Mouse (Mus musculus) intestine, postnatal 0 days (tissue): ENCODE results near the gene Ccdc28b. TPM values are rescaled to one million over a fixed set of nuclear protein-coding genes. Genes with fewer than 3 reads are reported as not detected.

Experiments used
- ATAC-seq: fragments of 200-750 bp; cut with Nextera tagmentation; 2 replicates; pipeline ENCODE4 v1.8.0; 2017; ENCODE audit warnings: mild to moderate bottlenecking, moderate TSS enrichment, moderate library complexity
- H3K27ac ChIP-seq: fragments of 300-500 bp; sonication (generic); 2 replicates; pipeline ENCODE4 v1.5.1; 2014; ENCODE audit warnings: mild to moderate bottlenecking, low read depth, low read length, moderate library complexity
- H3K27me3 ChIP-seq: fragments of 300-500 bp; sonication (generic); replicated peaks from 2 replicates; pipeline ENCODE4 v1.6.1; 2014; ENCODE audit warnings: low read length, mixed read lengths; ENCODE audit not compliant: control insufficient read depth, insufficient read depth
- H3K36me3 ChIP-seq: fragments of 300-500 bp; sonication (generic); 2 replicates; pipeline ENCODE4 v1.6.1; 2014; ENCODE audit warnings: mild to moderate bottlenecking, moderate library complexity; ENCODE audit not compliant: control insufficient read depth, insufficient read depth
- H3K4me1 ChIP-seq: fragments of 300-500 bp; sonication (generic); replicated peaks from 2 replicates; pipeline ENCODE4 v1.6.1; 2014; ENCODE audit warnings: antibody characterized with exemption, low read length, mixed read lengths; ENCODE audit not compliant: control insufficient read depth, insufficient read depth
- H3K4me2 ChIP-seq: fragments of 300-500 bp; sonication (generic); replicated peaks from 2 replicates; pipeline ENCODE4 v1.6.1; 2014; ENCODE audit warnings: low read depth, mild to moderate bottlenecking, moderate library complexity
- H3K4me3 ChIP-seq: fragments of 300-500 bp; sonication (generic); 2 replicates; pipeline ENCODE4 v1.5.1; 2014; ENCODE audit warnings: low read depth, low read length
- H3K9ac ChIP-seq: fragments of 300-500 bp; sonication (generic); 2 replicates; pipeline ENCODE4 v1.6.1; 2014; ENCODE audit warnings: mild to moderate bottlenecking, low read depth, low read length
- H3K9me3 ChIP-seq: fragments of 300-500 bp; sonication (generic); 2 replicates; pipeline ENCODE4 v1.6.1; 2016; ENCODE audit warnings: mixed run types; ENCODE audit not compliant: control insufficient read depth
- CTCF ChIP-seq: sonication (generic); IDR thresholded peaks from 2 replicates; pipeline ENCODE4 v1.5.1; 2016; ENCODE audit warnings: low read depth, mild to moderate bottlenecking, control low read depth, antibody characterized with exemption, moderate library complexity
- WGBS: fragments of 180-500 bp; shearing (Covaris S2); extraction: QIAGEN DNeasy Blood & Tissue Kit; methylation state at CpG from one replicate; pipeline ENCODE4 v1.1.7; 2014; 5-methylcytosine and 5-hydroxymethylcytosine counted together
- polyA plus RNA-seq: library from polyadenylated mRNA; unstranded; fragments of >200 nt; fragmentation: Nextera tagmentation; extraction: Ambion mirVana; gene quantifications from 2 replicates; pipeline ENCODE4 v1.2.1, GENCODE M21; 2015

Ccdc28b gene
- polyA plus RNA-seq, 1 experiment from 2014 or later = 32.0 TPM

DNA sequence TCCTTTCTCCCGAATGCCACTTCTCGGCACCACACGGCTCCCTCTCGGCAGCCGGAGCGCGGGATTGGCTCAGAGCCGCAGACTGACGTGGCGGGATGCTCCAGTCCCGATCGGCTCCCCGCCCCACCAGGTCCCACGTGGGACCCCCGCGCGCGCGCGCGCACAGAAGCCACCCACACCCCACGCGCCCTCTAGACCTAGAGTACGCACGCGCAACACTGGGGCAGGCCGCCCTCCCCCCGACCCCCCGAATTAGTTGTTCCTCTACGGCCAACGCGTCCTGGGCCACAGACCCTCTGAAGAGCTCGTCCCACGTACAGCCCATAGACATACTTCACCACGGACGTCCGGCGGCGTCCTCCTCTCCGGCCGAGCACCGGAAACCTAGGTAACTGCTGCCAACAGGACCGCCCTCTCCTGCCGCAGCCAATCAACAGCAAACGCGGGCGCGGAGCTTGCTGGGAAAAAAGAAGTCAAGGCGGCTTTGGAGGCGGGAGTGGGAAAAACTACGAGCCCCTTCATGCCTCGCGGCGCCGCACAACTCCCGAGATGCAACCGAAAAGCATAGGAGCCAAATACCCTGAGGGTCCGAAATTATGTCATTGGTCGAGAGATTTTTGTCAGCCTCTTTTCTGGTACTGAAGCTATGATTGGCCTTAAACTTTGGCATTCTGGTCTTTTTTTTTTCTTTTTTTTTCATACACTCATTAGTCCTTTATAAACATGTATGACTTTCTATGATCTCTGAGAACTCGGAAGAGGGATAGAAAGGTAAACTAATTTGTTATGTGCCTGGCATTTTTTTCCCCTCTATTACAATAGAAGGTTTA is 17.1 kb upstream of the Ccdc28b start, which contains the start of gene Txlna:
Gene Txlna, minus strand, starts transcription at position 428 of the 830 bp plus-strand sequence.
- peak within 1 kb of the TSS; percentile 70 for H3K27ac ChIP-seq
- no peak for TF ChIP-seq CTCF

DNA sequence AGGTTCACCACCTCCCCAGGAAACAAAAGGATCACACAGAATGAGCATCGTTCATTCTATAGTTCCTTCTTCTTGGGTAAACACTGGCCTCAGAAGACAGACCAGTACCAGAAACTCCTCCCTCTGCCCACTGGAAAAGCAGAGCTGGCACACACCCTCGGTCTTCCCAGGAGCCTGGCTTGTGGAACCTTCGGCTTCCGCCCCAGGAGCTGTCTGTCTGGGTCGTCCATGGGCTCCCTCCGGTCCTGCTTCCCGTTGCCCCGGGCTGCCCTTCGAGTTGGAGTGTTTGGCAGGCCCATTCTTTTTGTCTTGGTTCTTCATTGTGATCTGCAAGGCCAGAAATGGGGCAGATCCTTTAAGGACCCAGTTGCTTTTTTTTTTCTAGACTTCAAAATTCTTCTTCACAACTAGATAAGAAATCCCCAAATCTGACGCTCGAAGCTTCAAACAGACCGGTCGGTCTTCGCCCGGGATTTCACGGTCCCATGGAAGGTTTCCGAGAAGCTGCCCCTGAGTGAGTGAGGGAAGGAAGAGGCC is 16.4 kb upstream of the Ccdc28b start:
- TF ChIP-seq CTCF = no peak
- Histone ChIP-seq H3K4me1 (peaks cover 6% of the 10 kb centered on the region; the same call in 1 of the 2 replicates), H3K36me3 (peaks cover 39% of the 10 kb centered on the region), H3K9me3 (no peaks in the 10 kb centered on the region), H3K27me3 (no peaks in the 10 kb centered on the region), H3K27ac (peak overlapping the region; percentile 70), H3K9ac (peak overlapping the region; percentile 58), H3K4me2 (peak overlapping the region; percentile 73), H3K4me3 (peak overlapping the region; percentile 54)
- 0% methylated on average over 17 of the region's 17 CpGs for WGBS
- ATAC-seq = 0 out of 2 replicates have a peak, but pooled peaks have one; percentile 19

More for the DNA sequence above, 17.1 kb upstream of the Ccdc28b start, which contains the start of gene Txlna:
- Histone ChIP-seq H3K9ac (peak within 1 kb of the TSS; percentile 58), H3K4me2 (peak within 1 kb of the TSS; percentile 73), H3K4me3 (peak within 1 kb of the TSS; percentile 54), H3K36me3 (peaks cover 39% of the 10 kb centered on the region), H3K27me3 (no peaks in the 10 kb centered on the region), H3K4me1 (peaks cover 6% of the 10 kb centered on the region; the same call in 1 of the 2 replicates), H3K9me3 (no peaks in the 10 kb centered on the region)
- WGBS = under 1% methylated on average over 60 of the region's 60 CpGs
- peak; percentile 95 for ATAC-seq

DNA sequence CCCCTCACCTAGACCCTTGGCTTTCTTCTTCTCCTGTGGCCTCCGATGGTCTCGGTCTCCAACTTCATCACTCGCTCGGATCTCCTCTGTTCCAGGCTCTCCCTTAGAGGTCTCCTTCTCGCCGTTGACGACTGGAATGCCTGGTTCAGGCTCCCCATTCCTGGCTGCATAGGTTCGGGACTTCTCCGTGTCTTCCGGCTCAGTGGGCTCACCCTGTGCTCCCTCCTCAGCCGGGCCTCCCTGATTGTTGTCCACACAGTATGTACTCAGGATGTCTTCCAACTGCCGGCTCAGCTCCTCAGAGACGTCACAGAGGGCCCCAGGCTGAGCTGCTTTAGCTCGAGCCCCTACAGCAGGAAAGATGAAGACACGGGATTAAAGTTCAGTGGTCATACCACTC is 15.5 kb upstream of the Ccdc28b start:
- peak overlapping the region; percentile 73; the same call in 1 of the 2 replicates for H3K4me2 ChIP-seq
- no peak overlapping the region for H3K9ac ChIP-seq
- peak overlapping the region; percentile 54; the same call in 1 of the 2 replicates for H3K4me3 ChIP-seq
- H3K36me3 ChIP-seq = peaks cover 46% of the 10 kb centered on the region
- H3K27me3 ChIP-seq = no peaks in the 10 kb centered on the region
- H3K9me3 ChIP-seq = no peaks in the 10 kb centered on the region
- no peak for TF ChIP-seq CTCF
- WGBS = 78% methylated on average over 15 of the region's 15 CpGs
- H3K4me1 ChIP-seq = peaks cover 6% of the 10 kb centered on the region; the same call in 1 of the 2 replicates
- ATAC-seq = no peak
- no peak overlapping the region for H3K27ac ChIP-seq

DNA sequence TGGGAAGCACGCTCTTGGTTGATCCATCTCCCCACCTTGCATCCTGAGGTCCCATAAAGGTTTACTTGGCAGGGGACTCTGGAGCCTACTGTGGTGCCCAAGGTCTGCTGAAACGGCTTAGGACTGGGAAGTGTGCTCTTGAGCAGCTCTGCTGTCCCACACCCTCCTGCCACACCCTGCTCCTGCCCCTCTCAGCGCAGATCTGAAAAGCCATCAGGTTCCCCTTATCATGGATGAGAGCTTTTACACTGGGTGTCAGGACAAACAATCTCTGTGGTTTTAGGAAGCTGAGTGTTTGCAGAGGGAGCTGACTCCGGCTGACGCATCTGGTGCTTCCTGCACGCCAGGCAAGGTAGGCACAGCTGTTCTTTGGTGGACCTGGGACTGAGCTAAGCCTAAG is 10.1 kb upstream of the Ccdc28b start:
- Histone ChIP-seq H3K27ac (peak overlapping the region; percentile 35; the same call in 1 of the 2 replicates), H3K9me3 (no peaks in the 10 kb centered on the region), H3K4me1 (no peaks in the 10 kb centered on the region; the same call in 1 of the 2 replicates), H3K4me2 (no peak overlapping the region), H3K4me3 (no peak overlapping the region), H3K9ac (no peak overlapping the region), H3K27me3 (no peaks in the 10 kb centered on the region), H3K36me3 (peaks cover 93% of the 10 kb centered on the region)
- 75% methylated on average over 6 of the region's 6 CpGs for WGBS
- TF ChIP-seq CTCF = no peak
- ATAC-seq = no peak

DNA sequence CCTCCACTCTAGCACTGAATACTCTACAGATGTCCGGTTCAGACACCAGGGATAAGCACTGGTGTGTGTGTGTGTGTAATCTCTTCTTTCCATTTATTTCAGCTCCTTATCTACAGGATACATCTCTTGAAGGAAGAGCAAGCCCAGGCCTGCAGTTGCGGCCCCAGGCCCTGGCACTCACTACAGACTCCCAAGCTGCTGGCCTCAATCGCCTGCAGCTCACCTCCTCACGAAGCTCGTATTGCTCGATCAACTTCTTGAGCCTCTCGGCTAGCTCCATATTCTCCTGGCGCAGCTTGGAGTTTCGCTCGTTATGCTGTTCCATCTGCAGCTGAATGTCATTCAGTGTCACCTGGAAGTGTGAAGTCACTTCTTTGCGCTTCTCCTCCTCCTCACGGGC is 8.1 kb upstream of the Ccdc28b start:
- H3K27me3 ChIP-seq = no peaks in the 10 kb centered on the region
- 88% methylated on average over 12 of the region's 12 CpGs for WGBS
- no peak overlapping the region for H3K4me2 ChIP-seq
- H3K4me1 ChIP-seq = no peaks in the 10 kb centered on the region
- no peak for TF ChIP-seq CTCF
- H3K27ac ChIP-seq = no peak overlapping the region; the same call in 1 of the 2 replicates
- peaks cover 88% of the 10 kb centered on the region for H3K36me3 ChIP-seq
- ATAC-seq = no peak
- no peaks in the 10 kb centered on the region for H3K9me3 ChIP-seq
- no peak overlapping the region for H3K9ac ChIP-seq
- no peak overlapping the region for H3K4me3 ChIP-seq

DNA sequence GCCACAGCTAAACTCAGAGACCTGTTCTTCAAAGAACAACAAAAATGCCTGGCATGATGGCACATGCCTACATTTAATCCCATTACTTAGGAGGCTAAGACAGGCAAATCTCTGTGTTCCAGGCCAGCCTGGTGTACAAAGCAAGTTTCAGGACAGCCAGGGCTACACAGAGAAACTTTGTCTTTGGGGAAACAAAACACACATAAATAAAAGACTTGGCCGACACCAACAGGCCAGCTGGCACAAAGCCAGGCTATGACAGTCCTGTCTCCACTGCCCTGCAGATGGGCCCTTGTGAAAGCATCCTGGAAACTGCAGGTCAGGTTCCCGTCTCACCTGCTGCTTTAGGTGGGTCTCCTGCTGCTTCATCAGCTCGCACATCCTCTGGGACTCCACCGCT is 7.2 kb upstream of the Ccdc28b start:
- Histone ChIP-seq H3K4me3 (no peak overlapping the region), H3K4me1 (no peaks in the 10 kb centered on the region), H3K9ac (no peak overlapping the region), H3K9me3 (no peaks in the 10 kb centered on the region), H3K27me3 (no peaks in the 10 kb centered on the region), H3K27ac (no peak overlapping the region), H3K4me2 (no peak overlapping the region), H3K36me3 (peaks cover 88% of the 10 kb centered on the region)
- no peak for TF ChIP-seq CTCF
- WGBS = 72% methylated on average over 4 of the region's 4 CpGs
- no peak for ATAC-seq
